Mouse (Mus musculus) embryonic facial prominence, embryonic 15.5 days (tissue): Measurements from ENCODE around the gene Aox3. TPM values are rescaled to one million over a fixed set of nuclear protein-coding genes. Genes with fewer than 3 reads are reported as not detected.

Source experiments
- ATAC-seq: fragments of 200-750 bp; cut with Nextera tagmentation; 2 replicates; pipeline ENCODE4 v1.8.0; 2017; ENCODE audit warnings: low read depth, moderate TSS enrichment; ENCODE audit not compliant: insufficient number of reproducible peaks, low FRiP score, low TSS enrichment
- H3K27ac ChIP-seq: fragments of 300-500 bp; sonication (generic); replicated peaks from 2 replicates; pipeline ENCODE4 v1.5.1; 2015; ENCODE audit warnings: mild to moderate bottlenecking, inconsistent platforms
- H3K27me3 ChIP-seq: fragments of 300-500 bp; sonication (generic); 2 replicates; pipeline ENCODE4 v1.6.1; 2015; ENCODE audit warnings: inconsistent platforms
- H3K36me3 ChIP-seq: fragments of 300-500 bp; sonication (generic); 2 replicates; pipeline ENCODE4 v1.6.1; 2015; ENCODE audit warnings: mild to moderate bottlenecking, inconsistent platforms
- H3K4me1 ChIP-seq: fragments of 300-500 bp; sonication (generic); 2 replicates; pipeline ENCODE4 v1.6.1; 2015; ENCODE audit warnings: inconsistent platforms
- H3K4me2 ChIP-seq: fragments of 300-500 bp; sonication (generic); replicated peaks from 2 replicates; pipeline ENCODE4 v1.6.1; 2015; ENCODE audit warnings: mild to moderate bottlenecking, inconsistent platforms
- H3K4me3 ChIP-seq: fragments of 300-500 bp; sonication (generic); replicated peaks from 2 replicates; pipeline ENCODE4 v1.5.1; 2015; ENCODE audit warnings: mild to moderate bottlenecking, inconsistent platforms
- H3K9ac ChIP-seq: fragments of 300-500 bp; sonication (generic); 2 replicates; pipeline ENCODE4 v1.6.1; 2015; ENCODE audit warnings: inconsistent platforms
- H3K9me3 ChIP-seq: fragments of 300-500 bp; sonication (generic); replicated peaks from 2 replicates; pipeline ENCODE4 v1.6.1; 2016; ENCODE audit warnings: inconsistent platforms
- WGBS: fragments of 180-500 bp; shearing (Covaris S2); methylation state at CpG from one replicate; pipeline ENCODE4 v1.1.7; 2015; 5-methylcytosine and 5-hydroxymethylcytosine counted together
- polyA plus RNA-seq: library from polyadenylated mRNA; unstranded; fragments of >200 nt; fragmentation: Nextera tagmentation; extraction: Ambion mirVana; gene quantifications from 2 replicates; pipeline ENCODE4 v1.2.1, GENCODE M21; 2015

The Aox3 gene
- polyA plus RNA-seq, 1 experiment from 2014 or later, result 3.1 TPM

DNA sequence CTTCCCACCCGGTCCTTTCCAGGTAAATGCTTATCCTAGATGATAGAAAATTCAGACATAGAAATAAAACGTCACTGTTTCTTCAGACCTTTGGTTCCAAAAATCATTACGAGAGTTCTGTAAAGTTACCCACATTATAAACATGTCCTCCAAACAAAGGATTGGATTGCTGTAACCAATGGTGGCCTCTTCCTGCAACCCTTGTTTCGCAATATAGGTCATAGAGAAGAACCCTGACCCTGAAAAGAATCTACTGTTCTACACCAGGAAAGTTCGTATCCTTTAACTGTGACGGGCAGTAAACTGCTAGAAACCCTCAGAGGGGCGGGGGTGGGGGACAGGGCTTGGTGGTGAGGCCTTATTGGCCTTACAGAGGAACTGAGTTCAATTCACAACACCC, 99.9 kb downstream of the Aox3 start:
- H3K4me2 ChIP-seq, result no peak overlapping the region
- H3K27ac ChIP-seq, result no peak overlapping the region
- H3K9me3 ChIP-seq, result 0 out of 2 replicates have a peak, but pooled peaks cover 3% of the 10 kb centered on the region
- ATAC-seq, result no peak
- no peaks in the 10 kb centered on the region for H3K36me3 ChIP-seq
- H3K27me3 ChIP-seq, result no peaks in the 10 kb centered on the region
- 87% methylated on average over 7 of the region's 7 CpGs for WGBS
- H3K9ac ChIP-seq, result no peak overlapping the region
- H3K4me1 ChIP-seq, result peaks cover 25% of the 10 kb centered on the region
- no peak overlapping the region for H3K4me3 ChIP-seq

DNA sequence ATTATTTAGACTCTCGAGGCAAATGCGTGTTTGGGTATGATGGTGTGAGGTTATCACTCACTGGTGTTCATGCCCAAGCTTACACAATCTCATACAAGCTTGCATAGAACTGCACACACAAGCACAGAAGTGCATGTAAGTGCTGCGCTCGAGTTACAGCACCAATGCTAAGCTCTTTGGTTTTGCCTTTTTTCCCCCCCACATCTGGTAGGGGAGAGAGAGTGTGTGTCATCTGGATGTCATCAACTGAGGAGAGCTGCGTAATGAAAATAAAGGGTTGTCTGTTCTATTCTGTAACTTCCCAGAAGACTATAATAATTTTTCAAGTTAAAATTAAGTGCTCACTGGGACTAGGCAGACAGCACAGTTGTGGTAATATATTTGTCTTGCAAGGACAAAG, 100.9 kb downstream of the Aox3 start:
- ATAC-seq, result no peak
- no peaks in the 10 kb centered on the region for H3K36me3 ChIP-seq

DNA sequence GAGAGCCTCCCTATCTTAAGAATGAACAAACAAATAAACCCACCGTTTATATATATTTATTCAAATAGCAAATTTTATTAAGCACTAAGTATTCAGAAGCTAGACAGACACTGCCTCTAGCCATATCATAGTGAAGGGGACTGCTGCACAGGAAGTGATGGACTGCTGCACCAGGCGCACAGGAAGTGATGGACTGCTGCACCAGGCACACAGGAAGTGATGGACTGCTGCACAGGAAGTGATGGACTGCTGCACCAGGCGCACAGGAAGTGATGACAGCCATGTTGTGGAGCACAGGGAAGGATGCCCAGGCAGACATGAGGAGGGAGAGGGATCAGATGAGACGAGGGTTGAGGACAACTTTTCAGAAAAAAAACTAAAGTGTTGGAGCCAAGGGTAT, 102.4 kb downstream of the Aox3 start:
- Histone ChIP-seq H3K27me3 (no peaks in the 10 kb centered on the region), H3K9me3 (no peaks in the 10 kb centered on the region), H3K4me1 (peaks cover 24% of the 10 kb centered on the region), H3K4me2 (no peak overlapping the region), H3K4me3 (no peak overlapping the region), H3K36me3 (no peaks in the 10 kb centered on the region), H3K27ac (no peak overlapping the region), H3K9ac (no peak overlapping the region)
- ATAC-seq, result no peak
- WGBS, result 87% methylated on average over 4 of the region's 4 CpGs

More for the DNA sequence above, 100.9 kb downstream of the Aox3 start:
- H3K9ac ChIP-seq, result no peak overlapping the region
- H3K9me3 ChIP-seq, result 0 out of 2 replicates have a peak, but pooled peaks cover 3% of the 10 kb centered on the region
- 42% methylated on average over 5 of the region's 5 CpGs for WGBS
- 0 out of 2 replicates have a peak overlapping the region, but pooled peaks have one; percentile 17 for H3K27ac ChIP-seq
- H3K27me3 ChIP-seq, result no peaks in the 10 kb centered on the region
- H3K4me3 ChIP-seq, result no peak overlapping the region
- H3K4me2 ChIP-seq, result no peak overlapping the region
- H3K4me1 ChIP-seq, result peaks cover 25% of the 10 kb centered on the region

GRCm38 (mm10) chr1:58215956-58216532, 103.1 kb downstream of the Aox3 start:
- Histone ChIP-seq H3K4me1 (peaks cover 30% of the 10 kb centered on the region), H3K27me3 (no peaks in the 10 kb centered on the region), H3K9ac (no peak overlapping the region), H3K4me2 (no peak overlapping the region), H3K9me3 (no peaks in the 10 kb centered on the region), H3K27ac (no peak overlapping the region), H3K4me3 (no peak overlapping the region), H3K36me3 (no peaks in the 10 kb centered on the region)
- WGBS, result 73% methylated on average over 7 of the region's 7 CpGs
- ATAC-seq, result no peak

DNA sequence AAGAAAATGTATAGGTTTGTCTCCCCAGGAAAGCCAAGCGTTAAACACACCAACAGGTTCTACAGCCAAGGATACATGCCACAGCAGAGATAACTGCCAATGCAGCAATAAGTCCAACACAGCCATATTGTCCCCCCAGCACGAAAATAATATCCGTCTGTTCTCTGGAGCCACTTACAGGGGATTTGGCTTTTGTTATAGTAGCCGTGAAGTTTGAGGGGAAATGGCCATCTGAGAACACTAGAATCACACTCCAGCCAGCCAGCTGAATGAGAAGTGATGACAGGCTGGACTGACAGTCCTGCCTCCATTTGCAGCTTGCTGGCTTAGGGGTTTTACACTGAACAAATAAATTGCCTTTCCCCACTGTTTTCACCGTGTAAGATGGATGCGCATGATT, 108.1 kb downstream of the Aox3 start:
- ATAC-seq, result 0 out of 2 replicates have a peak, but pooled peaks have one; percentile 26
- Histone ChIP-seq H3K4me3 (no peak overlapping the region), H3K36me3 (no peaks in the 10 kb centered on the region), H3K9me3 (no peaks in the 10 kb centered on the region), H3K4me2 (no peak overlapping the region), H3K4me1 (peaks cover 21% of the 10 kb centered on the region), H3K27me3 (no peaks in the 10 kb centered on the region), H3K27ac (peak overlapping the region; percentile 41), H3K9ac (no peak overlapping the region)
- 35% methylated on average over 6 of the region's 6 CpGs for WGBS

GRCm38 (mm10) chr1:58221879-58222278, 108.9 kb downstream of the Aox3 start:
- ATAC-seq, result peak; percentile 31; the same call in 1 of the 2 replicates
- no peaks in the 10 kb centered on the region for H3K27me3 ChIP-seq
- no peaks in the 10 kb centered on the region for H3K36me3 ChIP-seq
- H3K4me3 ChIP-seq, result no peak overlapping the region
- peaks cover 17% of the 10 kb centered on the region for H3K4me1 ChIP-seq
- no peak overlapping the region for H3K9ac ChIP-seq
- H3K4me2 ChIP-seq, result 0 out of 2 replicates have a peak overlapping the region, but pooled peaks have one; percentile 15
- no peaks in the 10 kb centered on the region for H3K9me3 ChIP-seq
- peak overlapping the region; percentile 65 for H3K27ac ChIP-seq
- 56% methylated on average over 5 of the region's 5 CpGs for WGBS

GRCm38 (mm10) chr1:58228086-58228485, 115.2 kb downstream of the Aox3 start:
- Histone ChIP-seq H3K4me2 (no peak overlapping the region), H3K36me3 (no peaks in the 10 kb centered on the region), H3K27ac (no peak overlapping the region), H3K9ac (no peak overlapping the region), H3K9me3 (no peaks in the 10 kb centered on the region), H3K4me3 (no peak overlapping the region), H3K4me1 (no peaks in the 10 kb centered on the region), H3K27me3 (no peaks in the 10 kb centered on the region)
- 61% methylated on average over 6 of the region's 6 CpGs for WGBS
- no peak for ATAC-seq

DNA sequence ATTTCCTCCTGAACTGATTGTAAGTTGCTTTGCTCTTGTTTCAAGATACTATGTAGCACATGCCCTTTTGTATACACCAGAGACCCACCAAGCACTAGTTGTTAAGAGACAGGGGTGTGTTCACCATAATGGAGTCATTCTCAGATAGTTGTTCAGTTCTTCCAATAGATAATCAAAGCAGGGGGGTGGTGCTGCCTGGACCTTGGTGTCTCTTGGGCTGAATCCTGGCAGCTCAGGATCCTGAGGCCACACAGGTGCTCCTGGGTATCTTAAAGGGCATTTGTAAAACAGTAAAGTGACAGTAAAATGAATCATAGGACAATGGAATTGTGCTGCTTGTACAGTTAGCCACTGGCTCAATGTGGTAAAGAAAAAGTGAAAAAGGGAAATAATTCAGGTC, 116.0 kb downstream of the Aox3 start:
- no peak for ATAC-seq
- H3K36me3 ChIP-seq, result no peaks in the 10 kb centered on the region

GRCm38 (mm10) chr1:58229774-58230173, 116.8 kb downstream of the Aox3 start:
- Histone ChIP-seq H3K27ac (no peak overlapping the region), H3K9ac (no peak overlapping the region), H3K4me1 (no peaks in the 10 kb centered on the region), H3K36me3 (no peaks in the 10 kb centered on the region), H3K27me3 (no peaks in the 10 kb centered on the region), H3K9me3 (no peaks in the 10 kb centered on the region), H3K4me3 (no peak overlapping the region), H3K4me2 (no peak overlapping the region)
- WGBS, result 80% methylated on average over 4 of the region's 4 CpGs
- no peak for ATAC-seq

More for the DNA sequence above, 116.0 kb downstream of the Aox3 start:
- no peaks in the 10 kb centered on the region for H3K9me3 ChIP-seq
- no peak overlapping the region for H3K9ac ChIP-seq
- H3K4me2 ChIP-seq, result no peak overlapping the region
- no peak overlapping the region for H3K27ac ChIP-seq
- H3K4me3 ChIP-seq, result no peak overlapping the region
- H3K4me1 ChIP-seq, result no peaks in the 10 kb centered on the region
- no peaks in the 10 kb centered on the region for H3K27me3 ChIP-seq

DNA sequence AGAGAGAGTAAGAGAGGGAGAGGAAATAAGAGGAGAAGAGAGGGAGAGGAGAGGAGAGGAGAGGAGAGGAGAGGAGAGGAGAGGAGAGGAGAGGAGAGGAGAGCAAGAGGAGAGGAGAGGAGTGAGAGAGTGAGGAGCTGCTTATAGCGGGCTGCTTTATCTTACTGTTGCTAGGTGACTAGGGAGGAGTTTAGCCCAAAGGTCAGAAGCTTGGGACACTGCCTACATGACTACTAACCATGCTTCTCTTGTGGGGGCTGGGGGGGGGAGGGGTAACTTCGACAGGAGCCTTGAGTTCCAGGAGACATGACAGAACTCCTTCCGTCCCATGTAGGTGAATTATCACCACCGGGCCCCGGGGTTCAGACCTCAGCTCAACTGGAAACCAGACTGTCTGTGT, 117.6 kb downstream of the Aox3 start:
- WGBS, result 74% methylated on average over 5 of the region's 5 CpGs
- no peak overlapping the region for H3K27ac ChIP-seq
- no peak overlapping the region for H3K4me2 ChIP-seq

GRCm38 (mm10) chr1:58235405-58235804, 122.5 kb downstream of the Aox3 start:
- Histone ChIP-seq H3K9me3 (no peaks in the 10 kb centered on the region), H3K36me3 (no peaks in the 10 kb centered on the region), H3K4me3 (no peak overlapping the region), H3K27ac (no peak overlapping the region), H3K27me3 (no peaks in the 10 kb centered on the region), H3K4me2 (no peak overlapping the region), H3K4me1 (no peaks in the 10 kb centered on the region), H3K9ac (no peak overlapping the region)
- 44% methylated on average over 5 of the region's 5 CpGs for WGBS
- ATAC-seq, result no peak

More for the DNA sequence above, 117.6 kb downstream of the Aox3 start:
- Histone ChIP-seq H3K4me3 (no peak overlapping the region), H3K4me1 (no peaks in the 10 kb centered on the region), H3K9ac (no peak overlapping the region), H3K9me3 (no peaks in the 10 kb centered on the region), H3K27me3 (no peaks in the 10 kb centered on the region), H3K36me3 (no peaks in the 10 kb centered on the region)
- ATAC-seq, result no peak
